Mouse (Mus musculus): Measurements from ENCODE around the gene Fbl.
A peak's percentile ranks its signal among the peaks of the same experiment; 100 is the strongest.
"Not testable (repeated sequence)": the region's sequence is repeated elsewhere in the genome, so short reads cannot be mapped to it uniquely, and the experiment has no call there.

The Fbl gene

GRCm38 (mm10) chr7:28169489-28170422 is at the start of gene Fbl:
Gene Fbl, plus strand, starts transcription at chr7:28169710.
- DNase-seq = peak; percentile 88

- DNase-seq = no peak
Observed at GRCm38 (mm10) chr7:28129166-28129565, 40.3 kb upstream of the Fbl start, which contains the start of gene 9530053A07Rik. Gene 9530053A07Rik, plus strand, starts transcription at chr7:28129466.

GRCm38 (mm10) chr7:28137613-28138012 is 31.9 kb upstream of the Fbl start:
- no peak for DNase-seq

- DNase-seq = no peak
Observed at GRCm38 (mm10) chr7:28148263-28148662, 21.2 kb upstream of the Fbl start.

- DNase-seq = no peak
Observed at GRCm38 (mm10) chr7:28149841-28150240, 19.7 kb upstream of the Fbl start.

- no peak for DNase-seq
Observed at GRCm38 (mm10) chr7:28151584-28152221, 17.8 kb upstream of the Fbl start.

- DNase-seq = not testable (repeated sequence)
Observed at GRCm38 (mm10) chr7:28153595-28153994, 15.9 kb upstream of the Fbl start.

- no peak for DNase-seq
Observed at GRCm38 (mm10) chr7:28159292-28159691, 10.2 kb upstream of the Fbl start.

GRCm38 (mm10) chr7:28159893-28160292 is 9.6 kb upstream of the Fbl start:
- DNase-seq = no peak

GRCm38 (mm10) chr7:28161163-28161749 is 8.3 kb upstream of the Fbl start:
- no peak for DNase-seq

- DNase-seq = no peak
Observed at GRCm38 (mm10) chr7:28165406-28165805, 4.1 kb upstream of the Fbl start.

- DNase-seq = peak; percentile 60
Observed at GRCm38 (mm10) chr7:28168320-28169115, 992 bp upstream of the Fbl start.

- DNase-seq = no peak
Observed at GRCm38 (mm10) chr7:28175358-28175757, 5.8 kb downstream of the Fbl start.

GRCm38 (mm10) chr7:28179228-28179627 is 9.7 kb downstream of the Fbl start, which contains the start of gene Dyrk1b:
Gene Dyrk1b, plus strand, starts transcription at chr7:28179469.
- DNase-seq = peak; percentile 98

GRCm38 (mm10) chr7:28179741-28180377 is 10.3 kb downstream of the Fbl start:
- DNase-seq = peak; percentile 95

GRCm38 (mm10) chr7:28180890-28181289 is 11.4 kb downstream of the Fbl start:
- no peak for DNase-seq

GRCm38 (mm10) chr7:28181376-28181775 is 11.9 kb downstream of the Fbl start:
- peak; percentile 48 for DNase-seq

- peak; percentile 57 for DNase-seq
Observed at GRCm38 (mm10) chr7:28182320-28182719, 12.8 kb downstream of the Fbl start.

- DNase-seq = no peak
Observed at GRCm38 (mm10) chr7:28185884-28186283, 16.4 kb downstream of the Fbl start.

- DNase-seq = no peak
Observed at GRCm38 (mm10) chr7:28186631-28187030, 17.1 kb downstream of the Fbl start.

GRCm38 (mm10) chr7:28191489-28191888 is 22.0 kb downstream of the Fbl start:
- no peak for DNase-seq

GRCm38 (mm10) chr7:28191903-28192302 is 22.4 kb downstream of the Fbl start:
- no peak for DNase-seq
